Mouse (Mus musculus): ENCODE measurements around the gene Dusp15. TPM values are rescaled to one million over a fixed set of nuclear protein-coding genes. Genes with fewer than 3 reads are reported as not detected.

The Dusp15 gene
- polyA plus RNA-seq, 1 experiment, result 20.6 TPM

DNA sequence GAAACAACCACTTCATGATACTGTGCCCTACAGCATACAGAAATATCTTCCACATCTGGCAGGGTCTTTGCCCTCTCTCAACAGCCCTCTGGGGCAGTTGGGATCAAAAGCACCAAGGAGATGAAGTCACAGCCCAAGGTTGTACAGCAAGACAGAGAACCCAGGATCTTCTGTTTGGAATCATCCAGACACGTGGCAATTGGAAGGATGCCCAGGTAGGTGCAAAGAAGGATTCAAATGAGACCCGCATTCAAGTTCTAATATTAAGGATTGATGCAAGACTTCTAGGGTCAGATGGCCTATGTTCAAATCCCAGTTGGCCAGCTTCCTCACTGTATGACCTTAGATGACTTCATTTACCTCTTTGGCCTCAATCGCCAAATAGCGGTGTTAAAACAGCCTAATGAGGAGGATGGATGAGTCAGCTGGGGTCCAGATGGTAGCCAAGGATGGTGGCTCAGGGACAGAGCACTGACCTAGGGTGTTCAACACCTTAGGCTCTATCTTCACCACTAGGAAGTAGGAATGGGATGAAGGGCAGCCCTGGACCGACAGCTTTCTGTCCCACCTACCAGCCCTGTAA, 3.0 kb downstream of the Dusp15 start:
- DNase-seq (ENCODE audit: low read depth), result no peak
- TF ChIP-seq CTCF (IDR thresholded peaks at IDR 0.05; ENCODE audit: borderline replicate concordance, extremely low read depth, insufficient read depth, insufficient read length) (no peak), POLR2A (IDR thresholded peaks at IDR 0.05; ENCODE audit: borderline replicate concordance, extremely low read depth, insufficient read depth, insufficient read length, poor library complexity, severe bottlenecking) (no peak)

DNA sequence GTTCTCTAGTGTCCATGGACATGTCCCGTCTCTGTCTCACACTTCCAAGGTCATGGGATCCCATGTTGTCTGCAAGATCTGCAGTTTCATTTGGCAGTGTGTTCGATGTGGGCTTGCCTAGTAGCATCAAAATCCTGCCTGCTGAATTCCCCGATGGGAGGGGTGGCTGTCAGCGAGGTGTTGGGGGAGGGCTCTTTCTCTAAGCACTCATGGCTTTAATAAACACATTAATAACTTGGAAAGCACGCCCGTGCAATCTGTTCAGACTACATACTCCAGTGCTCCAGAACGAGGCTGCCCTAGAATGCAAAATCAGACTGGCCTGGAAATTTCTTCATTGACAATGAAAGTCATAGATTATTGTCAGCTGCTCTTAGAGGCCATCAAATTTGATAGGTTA, 4.4 kb downstream of the Dusp15 start:
- peak; percentile 79 for DNase-seq (ENCODE audit: low read depth)
- TF ChIP-seq POLR2A (IDR thresholded peaks at IDR 0.05; ENCODE audit: borderline replicate concordance, extremely low read depth, insufficient read depth, insufficient read length, poor library complexity, severe bottlenecking) (no peak), CTCF (IDR thresholded peaks at IDR 0.05; ENCODE audit: borderline replicate concordance, extremely low read depth, insufficient read depth, insufficient read length) (no peak)

DNA sequence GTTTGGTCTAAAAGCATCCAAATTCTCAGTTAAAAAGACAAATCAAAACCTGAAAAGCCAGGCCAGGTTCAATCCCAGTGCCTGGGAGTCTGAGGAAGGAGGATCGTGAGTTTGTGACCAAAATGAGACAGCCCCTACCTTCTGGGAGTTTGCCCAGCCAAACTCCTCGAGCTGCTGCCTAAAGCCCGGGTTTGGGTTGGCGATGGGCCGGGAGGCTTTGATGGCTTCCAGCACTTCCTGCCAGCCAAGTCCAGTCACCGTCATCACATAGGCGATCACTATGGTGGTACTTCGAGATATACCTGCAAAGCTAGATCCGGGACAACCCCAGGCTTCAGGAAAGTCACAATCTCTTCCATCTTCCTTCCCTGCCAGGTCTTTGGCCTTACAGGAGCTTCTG, 7.5 kb downstream of the Dusp15 start:
- no peak for TF ChIP-seq POLR2A (IDR thresholded peaks at IDR 0.05; ENCODE audit: borderline replicate concordance, extremely low read depth, insufficient read depth, insufficient read length, poor library complexity, severe bottlenecking)
- TF ChIP-seq CTCF (IDR thresholded peaks at IDR 0.05; ENCODE audit: borderline replicate concordance, extremely low read depth, insufficient read depth, insufficient read length), result no peak
- no peak for DNase-seq (ENCODE audit: low read depth)

DNA sequence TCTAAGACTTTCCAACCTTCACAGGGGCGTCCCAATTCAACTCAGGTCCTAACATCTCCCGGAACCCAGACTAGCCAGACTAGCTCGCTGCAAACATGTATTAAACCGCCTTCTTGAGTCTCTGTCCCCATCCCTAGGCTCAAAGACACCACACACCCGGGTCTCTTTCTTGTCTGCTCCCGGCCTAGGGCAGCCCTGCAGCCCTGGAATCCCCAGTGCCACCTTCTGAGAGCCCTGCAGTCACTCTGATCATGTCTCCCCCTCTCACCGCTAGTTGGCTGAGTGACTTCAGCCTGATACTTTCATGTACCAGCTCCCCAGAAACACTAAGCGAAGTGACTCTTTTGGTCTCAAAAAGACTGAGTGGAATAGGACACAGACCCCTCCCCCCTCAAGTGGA, 7.9 kb downstream of the Dusp15 start:
- peak; percentile 29 for DNase-seq (ENCODE audit: low read depth)
- TF ChIP-seq POLR2A (IDR thresholded peaks at IDR 0.05; ENCODE audit: borderline replicate concordance, extremely low read depth, insufficient read depth, insufficient read length, poor library complexity, severe bottlenecking) (no peak), CTCF (IDR thresholded peaks at IDR 0.05; ENCODE audit: borderline replicate concordance, extremely low read depth, insufficient read depth, insufficient read length) (peak; percentile 33; the same call in 1 of the 2 replicates)

DNA sequence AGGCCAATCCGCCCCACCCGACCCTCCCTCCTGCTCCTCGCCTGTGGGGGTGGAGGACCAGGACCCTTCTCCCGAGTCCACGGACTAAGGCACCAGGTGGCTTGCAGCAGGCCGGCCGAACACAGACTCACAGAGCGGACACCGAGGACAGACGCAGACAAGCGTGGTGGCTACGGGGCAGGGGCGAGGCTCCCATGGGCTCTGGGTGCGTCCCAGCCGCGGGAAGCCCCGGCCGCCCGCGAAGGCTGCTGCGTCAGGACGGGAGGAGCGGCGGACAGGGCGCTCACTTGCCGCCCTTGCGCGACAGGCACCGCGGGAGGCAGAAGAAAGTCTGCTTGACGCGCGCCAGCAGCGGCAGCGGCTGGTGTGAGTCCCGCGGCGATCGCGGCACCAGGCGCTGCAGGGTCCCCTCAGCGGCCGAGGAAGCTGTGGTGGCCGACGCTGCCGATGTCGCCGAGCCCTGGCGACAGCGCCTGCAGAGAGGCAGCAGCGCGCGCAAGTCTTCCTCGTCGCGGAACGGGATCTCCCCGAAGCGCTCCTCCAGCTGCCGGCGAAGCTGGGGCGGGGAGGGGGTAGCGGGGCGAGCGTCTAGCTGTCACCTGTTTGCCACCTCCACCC, 8.5 kb downstream of the Dusp15 start:
- peak; percentile 42 for DNase-seq (ENCODE audit: low read depth)
- TF ChIP-seq POLR2A (IDR thresholded peaks at IDR 0.05; ENCODE audit: borderline replicate concordance, extremely low read depth, insufficient read depth, insufficient read length, poor library complexity, severe bottlenecking) (no peak), CTCF (IDR thresholded peaks at IDR 0.05; ENCODE audit: borderline replicate concordance, extremely low read depth, insufficient read depth, insufficient read length) (no peak)

DNA sequence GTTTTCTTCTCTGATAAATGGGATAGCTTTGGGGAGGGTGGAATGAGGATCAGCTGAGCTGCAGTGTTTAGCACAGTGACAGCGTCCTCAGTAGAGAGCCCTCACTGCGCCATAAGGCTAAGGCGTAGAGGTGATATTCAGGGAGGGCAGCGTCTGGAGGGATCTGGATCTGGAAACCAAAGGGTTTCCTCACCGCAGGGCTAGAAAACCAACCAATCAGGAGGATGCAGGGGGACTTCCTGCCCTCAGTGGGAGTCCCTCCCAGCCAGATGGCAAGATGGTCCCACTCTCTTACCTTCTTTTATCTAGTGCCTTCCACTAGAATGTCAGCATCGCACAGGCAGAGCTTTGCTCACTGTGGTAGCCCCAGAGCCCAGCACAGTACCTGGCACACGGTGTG, 9.7 kb downstream of the Dusp15 start:
- no peak for DNase-seq (ENCODE audit: low read depth)
- TF ChIP-seq POLR2A (IDR thresholded peaks at IDR 0.05; ENCODE audit: borderline replicate concordance, extremely low read depth, insufficient read depth, insufficient read length, poor library complexity, severe bottlenecking) (no peak), CTCF (IDR thresholded peaks at IDR 0.05; ENCODE audit: borderline replicate concordance, extremely low read depth, insufficient read depth, insufficient read length) (no peak)

DNA sequence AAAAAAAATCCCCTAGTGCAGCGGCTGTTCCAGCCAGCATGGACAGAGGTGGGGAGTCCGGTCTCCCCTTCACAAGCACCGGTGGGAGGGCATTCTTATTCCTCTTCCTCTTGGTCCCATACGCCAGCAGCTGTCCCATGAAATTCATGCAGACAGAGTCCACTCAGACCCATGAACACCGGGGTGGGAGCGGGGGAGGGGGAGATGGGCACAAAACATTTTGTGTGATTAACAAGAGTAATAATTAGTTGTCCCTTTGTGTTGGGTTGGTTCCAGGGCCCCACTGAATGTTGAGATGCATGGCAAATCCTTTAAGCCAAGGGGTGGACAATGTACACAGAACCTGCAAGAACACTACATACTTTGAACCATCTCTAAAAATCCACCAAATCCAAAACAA, 10.4 kb downstream of the Dusp15 start:
- no peak for DNase-seq (ENCODE audit: low read depth)
- TF ChIP-seq CTCF (IDR thresholded peaks at IDR 0.05; ENCODE audit: borderline replicate concordance, extremely low read depth, insufficient read depth, insufficient read length) (no peak), POLR2A (IDR thresholded peaks at IDR 0.05; ENCODE audit: borderline replicate concordance, extremely low read depth, insufficient read depth, insufficient read length, poor library complexity, severe bottlenecking) (no peak)

DNA sequence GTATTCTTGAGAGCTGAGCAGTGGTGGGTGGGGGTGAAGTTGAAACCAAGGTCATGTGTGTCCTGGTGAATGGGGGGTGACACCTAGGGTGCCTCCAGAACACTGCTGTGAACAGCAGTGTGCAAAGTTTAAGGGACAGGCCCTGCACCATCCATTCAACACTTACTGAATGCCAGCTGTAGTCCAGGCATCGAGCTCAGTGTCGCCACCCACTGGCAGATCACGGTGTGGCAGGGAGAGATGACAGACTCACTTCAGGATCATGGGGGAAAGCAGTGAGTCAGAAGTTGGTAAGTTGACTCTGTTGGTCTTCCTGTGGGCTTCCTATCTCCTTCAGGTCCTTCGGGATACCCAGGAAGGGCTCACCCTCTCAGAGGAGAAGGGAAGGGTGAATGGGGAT, 11.7 kb downstream of the Dusp15 start:
- DNase-seq (ENCODE audit: low read depth), result no peak
- TF ChIP-seq CTCF (IDR thresholded peaks at IDR 0.05; ENCODE audit: borderline replicate concordance, extremely low read depth, insufficient read depth, insufficient read length), result peak; percentile 66
- TF ChIP-seq POLR2A (IDR thresholded peaks at IDR 0.05; ENCODE audit: borderline replicate concordance, extremely low read depth, insufficient read depth, insufficient read length, poor library complexity, severe bottlenecking), result no peak

DNA sequence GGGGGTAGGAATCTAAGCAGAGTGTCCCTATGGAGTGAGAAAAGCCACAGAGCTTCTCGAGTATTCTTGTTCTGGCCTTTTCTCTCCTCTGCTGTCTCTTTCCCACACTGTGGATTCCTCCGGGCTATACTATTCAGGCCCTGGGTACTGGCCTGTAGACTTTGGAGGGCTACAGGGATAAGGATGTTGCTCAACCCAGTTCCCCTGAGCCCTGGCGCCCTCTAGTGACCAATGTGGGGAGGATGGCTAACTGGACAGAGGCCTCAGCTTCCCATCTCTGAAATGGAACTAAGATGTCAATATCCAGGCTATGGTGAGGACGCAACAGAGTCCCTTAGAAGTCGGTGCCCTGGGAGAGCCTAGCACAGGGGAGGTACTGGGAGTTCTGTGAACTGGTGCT, 17.9 kb downstream of the Dusp15 start:
- TF ChIP-seq CTCF (IDR thresholded peaks at IDR 0.05; ENCODE audit: borderline replicate concordance, extremely low read depth, insufficient read depth, insufficient read length) (peak; percentile 59), POLR2A (IDR thresholded peaks at IDR 0.05; ENCODE audit: borderline replicate concordance, extremely low read depth, insufficient read depth, insufficient read length, poor library complexity, severe bottlenecking) (no peak)
- DNase-seq (ENCODE audit: low read depth), result peak; percentile 33

DNA sequence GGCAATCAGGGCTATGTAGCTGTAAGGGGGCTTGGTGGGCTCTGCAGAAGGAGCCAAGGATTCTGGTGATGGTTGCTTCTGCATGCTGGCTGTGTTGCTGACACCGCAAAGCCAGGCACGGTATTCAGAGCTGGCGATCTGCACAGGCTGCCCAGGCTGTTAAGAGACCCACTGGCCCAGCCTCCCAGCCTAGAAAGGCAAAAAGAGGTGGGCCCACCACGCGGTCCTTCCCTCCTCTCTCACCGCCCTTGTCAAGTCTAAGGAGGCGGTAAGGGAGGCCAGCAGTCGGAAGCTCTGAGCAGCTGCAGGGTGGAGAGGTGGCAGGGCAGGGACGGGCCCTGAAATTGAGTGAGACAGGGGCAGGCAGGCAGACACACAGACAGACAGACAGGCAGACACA, 18.4 kb downstream of the Dusp15 start, which contains the start of gene Foxs1:
Gene Foxs1 (minus strand): TSS at position 161 of the 400 bp plus-strand sequence.
- TF ChIP-seq CTCF (IDR thresholded peaks at IDR 0.05; ENCODE audit: borderline replicate concordance, extremely low read depth, insufficient read depth, insufficient read length) (no peak), POLR2A (IDR thresholded peaks at IDR 0.05; ENCODE audit: borderline replicate concordance, extremely low read depth, insufficient read depth, insufficient read length, poor library complexity, severe bottlenecking) (no peak)
- peak; percentile 30 for DNase-seq (ENCODE audit: low read depth)

DNA sequence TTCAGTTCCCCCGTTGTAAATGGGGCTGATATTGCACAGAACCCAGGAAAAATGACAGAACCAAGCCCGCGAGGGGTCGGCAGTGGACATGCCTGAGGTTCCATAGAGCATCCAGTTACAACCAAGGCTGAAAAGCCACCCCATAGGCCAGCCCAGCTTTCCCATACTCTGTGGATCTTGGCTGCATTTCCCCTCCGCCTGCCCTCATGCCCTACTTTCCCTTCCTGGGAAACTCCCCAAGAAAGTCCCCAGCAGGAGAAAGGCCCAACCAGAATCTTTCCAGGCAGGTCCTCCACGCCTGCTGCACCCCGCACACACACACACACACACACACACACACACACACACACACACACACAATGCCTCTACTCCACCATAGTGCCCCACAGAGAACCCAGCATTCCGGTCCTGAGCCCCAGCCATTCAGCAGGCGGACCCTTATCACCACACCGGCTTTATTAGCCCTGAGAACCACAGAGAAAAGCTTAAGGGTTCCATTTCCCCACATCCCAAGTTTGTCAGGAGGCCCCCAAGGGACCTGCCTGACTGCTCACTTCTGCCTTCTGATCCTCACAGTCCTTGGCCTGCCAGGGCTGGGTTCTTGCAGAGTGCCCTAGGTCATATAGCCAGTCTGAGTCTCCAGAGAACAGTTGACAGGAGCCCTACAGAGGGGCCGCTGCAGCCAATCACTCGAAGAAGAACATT, 19.9 kb downstream of the Dusp15 start:
- DNase-seq (ENCODE audit: low read depth), result no peak
- TF ChIP-seq POLR2A (IDR thresholded peaks at IDR 0.05; ENCODE audit: borderline replicate concordance, extremely low read depth, insufficient read depth, insufficient read length, poor library complexity, severe bottlenecking), result no peak
- TF ChIP-seq CTCF (IDR thresholded peaks at IDR 0.05; ENCODE audit: borderline replicate concordance, extremely low read depth, insufficient read depth, insufficient read length), result no peak

Measured in brain, embryonic 14.5 days (tissue).